10 mouse cellular contexts compared by ENCODE assay signal in genomic region chr9:65434140-65434539, GRCm38 (mm10). TPM values are rescaled to one million over a fixed set of nuclear protein-coding genes. Genes with fewer than 3 reads are reported as not detected.
DNase-seq lines count a peak whose midpoint lies in the region; ATAC-seq and TF ChIP-seq lines count a peak whose summit lies in the region.
"Had no signal": no experiment of that assay in that cellular context is flagged by ENCODE, and none has a peak within 500 bp of the region (broad histone marks: within the 10 kb centered on the region; RNA-seq: fewer than 3 reads in every experiment).

No protein-coding gene starts in this region.

- H3K9ac ChIP-seq in hindbrain, postnatal 0 days (replicated peaks; ENCODE audit: low read length): no peak overlapping the region
- H3K9ac ChIP-seq in hindbrain, embryonic 14.5 days: no peak overlapping the region
- H3K9ac ChIP-seq in midbrain, postnatal 0 days (replicated peaks; ENCODE audit: low read length, poor library complexity, severe bottlenecking): no peak overlapping the region

- 0 out of 2 replicates have a peak, but pooled peaks cover 2% of the 10 kb centered on the region for H3K36me3 ChIP-seq in hindbrain, postnatal 0 days (ENCODE audit: insufficient read depth, low read length)
- peaks cover 3% of the 10 kb centered on the region for H3K36me3 ChIP-seq in hindbrain, embryonic 14.5 days (replicated peaks; ENCODE audit: control insufficient read depth, insufficient read depth)
- H3K36me3 ChIP-seq in midbrain, postnatal 0 days (ENCODE audit: insufficient read depth, low read length): 0 out of 2 replicates have a peak, but pooled peaks cover 2% of the 10 kb centered on the region

- H3K4me2 ChIP-seq in hindbrain, postnatal 0 days (ENCODE audit: low read depth, low read length): no peak overlapping the region
- no peak overlapping the region for H3K4me2 ChIP-seq in hindbrain, embryonic 14.5 days (replicated peaks)
- H3K4me2 ChIP-seq in midbrain, postnatal 0 days (ENCODE audit: low read depth, low read length, poor library complexity, severe bottlenecking): no peak overlapping the region

- no peaks in the 10 kb centered on the region for H3K9me3 ChIP-seq in hindbrain, postnatal 0 days (ENCODE audit: low read length)
- no peaks in the 10 kb centered on the region for H3K9me3 ChIP-seq in hindbrain, embryonic 14.5 days (ENCODE audit: control insufficient read depth, low read length)
- H3K9me3 ChIP-seq in midbrain, postnatal 0 days (ENCODE audit: low read length): no peaks in the 10 kb centered on the region
- H3K9me3 ChIP-seq: megakaryocyte, embryonic 14.5 days had no signal

- H3K27ac ChIP-seq in hindbrain, postnatal 0 days: no peak overlapping the region
- no peak overlapping the region for H3K27ac ChIP-seq in hindbrain, embryonic 14.5 days
- H3K27ac ChIP-seq in midbrain, postnatal 0 days (ENCODE audit: low read depth, low read length): no peak overlapping the region

- peaks cover 4% of the 10 kb centered on the region; the same call in 1 of the 2 replicates for H3K4me1 ChIP-seq in hindbrain, postnatal 0 days (ENCODE audit: insufficient read depth, low read length)
- peaks cover 6% of the 10 kb centered on the region for H3K4me1 ChIP-seq in hindbrain, embryonic 14.5 days (replicated peaks; ENCODE audit: control insufficient read depth, insufficient read depth, low read length)
- H3K4me1 ChIP-seq in midbrain, postnatal 0 days (ENCODE audit: insufficient read depth, low read length): peaks cover 3% of the 10 kb centered on the region; the same call in 1 of the 2 replicates

- WGBS in hindbrain, postnatal 0 days: 67% methylated on average over 5 of the region's 5 CpGs
- WGBS in hindbrain, embryonic 14.5 days: 62% methylated on average over 5 of the region's 5 CpGs
- 51% methylated on average over 5 of the region's 5 CpGs for WGBS in midbrain, postnatal 0 days

- peak; percentile 35 for DNase-seq in hindbrain, postnatal 0 days (ENCODE audit: low spot score)
- DNase-seq in hindbrain, embryonic 14.5 days (ENCODE audit: low spot score): no peak
- DNase-seq in A20 (ENCODE audit: low read depth, low spot score): peak; percentile 84
- peak; percentile 34 for DNase-seq in MN1 (ENCODE audit: low spot score)
- DNase-seq in cerebellum, adult 8-10 months: peak; percentile 19
- peak; percentile 38 to 62 for DNase-seq in kidney, adult 8-10 months
- peak; percentile 14 for DNase-seq in midbrain, postnatal 0 days (ENCODE audit: low spot score)
- peak; percentile 86 for DNase-seq in thymus, postnatal 4 days

- no peak for ATAC-seq in hindbrain, postnatal 0 days
- no peak for ATAC-seq in hindbrain, embryonic 14.5 days (ENCODE audit: low FRiP score)
- ATAC-seq in midbrain, postnatal 0 days (ENCODE audit: low FRiP score): no peak

- peak; percentile 62 for TF ChIP-seq CTCF in hindbrain, postnatal 0 days (IDR thresholded peaks at IDR 0.05; ENCODE audit: low read depth)
- peak; percentile 59 for TF ChIP-seq CTCF in midbrain, postnatal 0 days (IDR thresholded peaks at IDR 0.05)

- no peaks in the 10 kb centered on the region for H3K27me3 ChIP-seq in hindbrain, postnatal 0 days (ENCODE audit: insufficient read depth, low read length)
- no peaks in the 10 kb centered on the region for H3K27me3 ChIP-seq in hindbrain, embryonic 14.5 days (ENCODE audit: control insufficient read depth, insufficient read depth, low read length)
- H3K27me3 ChIP-seq in midbrain, postnatal 0 days (ENCODE audit: insufficient read depth, low read length): no peaks in the 10 kb centered on the region

- H3K4me3 ChIP-seq in hindbrain, postnatal 0 days (ENCODE audit: low read length): no peak overlapping the region
- H3K4me3 ChIP-seq in hindbrain, embryonic 14.5 days (replicated peaks; ENCODE audit: low read length): no peak overlapping the region
- no peak overlapping the region for H3K4me3 ChIP-seq in midbrain, postnatal 0 days (ENCODE audit: low read depth, low read length)
- H3K4me3 ChIP-seq: megakaryocyte, embryonic 14.5 days had no signal

RNA-seq across cellular contexts. Expression of gene Mtfmt, which starts 1.4 kb away (rescaled TPM):
- total RNA-seq in hindbrain, postnatal 0 days (2014; rRNA removed): 11.8 and 19.0 TPM in 2 replicates
- 16.4 and 18.9 TPM in 2 replicates for polyA plus RNA-seq in hindbrain, postnatal 0 days (2015; fragmentation: Nextera tagmentation; extraction: Ambion mirVana)
- 22.0 and 23.7 TPM in 2 replicates for polyA plus RNA-seq in hindbrain, embryonic 14.5 days (2014; fragmentation: Nextera tagmentation; extraction: Ambion mirVana)
- 19.7 and 21.0 TPM in 2 replicates for total RNA-seq in midbrain, postnatal 0 days (2014; rRNA removed)
- polyA plus RNA-seq in midbrain, postnatal 0 days (2015; fragmentation: Nextera tagmentation; extraction: Ambion mirVana): 18.5 and 18.9 TPM in 2 replicates

RNA-seq across cellular contexts. Expression of gene Slc51b, which starts 11.4 kb away (rescaled TPM):
- not detected in 2 replicates for total RNA-seq in hindbrain, postnatal 0 days (2014; rRNA removed)
- not detected in 2 replicates for polyA plus RNA-seq in hindbrain, postnatal 0 days (2015; fragmentation: Nextera tagmentation; extraction: Ambion mirVana)
- not detected in 2 replicates for polyA plus RNA-seq in hindbrain, embryonic 14.5 days (2014; fragmentation: Nextera tagmentation; extraction: Ambion mirVana)
- total RNA-seq in midbrain, postnatal 0 days (2014; rRNA removed): not detected in 2 replicates
- not detected in 2 replicates for polyA plus RNA-seq in midbrain, postnatal 0 days (2015; fragmentation: Nextera tagmentation; extraction: Ambion mirVana)
- total RNA-seq: gastrocnemius, postnatal 4 days had no signal

RNA-seq across cellular contexts. Expression of gene Spg21, which starts 26.6 kb away (rescaled TPM):
- 71.6 and 72.1 TPM in 2 replicates for total RNA-seq in hindbrain, postnatal 0 days (2014; rRNA removed)
- polyA plus RNA-seq in hindbrain, postnatal 0 days (2015; fragmentation: Nextera tagmentation; extraction: Ambion mirVana): 91.9 and 99.3 TPM in 2 replicates
- polyA plus RNA-seq in hindbrain, embryonic 14.5 days (2014; fragmentation: Nextera tagmentation; extraction: Ambion mirVana): 126 and 133 TPM in 2 replicates
- 79.3 and 80.1 TPM in 2 replicates for total RNA-seq in midbrain, postnatal 0 days (2014; rRNA removed)
- polyA plus RNA-seq in midbrain, postnatal 0 days (2015; fragmentation: Nextera tagmentation; extraction: Ambion mirVana): 99.4 and 103 TPM in 2 replicates

RNA-seq across cellular contexts. Expression of gene Rasl12, which starts 35.8 kb away (rescaled TPM):
- total RNA-seq in hindbrain, postnatal 0 days (2014; rRNA removed): 6.2 and 7.0 TPM in 2 replicates
- 4.0 and 4.7 TPM in 2 replicates for polyA plus RNA-seq in hindbrain, postnatal 0 days (2015; fragmentation: Nextera tagmentation; extraction: Ambion mirVana)
- polyA plus RNA-seq in hindbrain, embryonic 14.5 days (2014; fragmentation: Nextera tagmentation; extraction: Ambion mirVana): 7.6 and 7.9 TPM in 2 replicates
- 6.1 and 9.3 TPM in 2 replicates for total RNA-seq in midbrain, postnatal 0 days (2014; rRNA removed)
- 4.3 and 4.8 TPM in 2 replicates for polyA plus RNA-seq in midbrain, postnatal 0 days (2015; fragmentation: Nextera tagmentation; extraction: Ambion mirVana)

RNA-seq across cellular contexts. Expression of gene Kbtbd13, which starts 42.7 kb away (rescaled TPM):
- total RNA-seq in hindbrain, postnatal 0 days (2014; rRNA removed): 1.0 and 1.3 TPM in 2 replicates
- 0.46 and 0.50 TPM in 2 replicates for polyA plus RNA-seq in hindbrain, postnatal 0 days (2015; fragmentation: Nextera tagmentation; extraction: Ambion mirVana)
- polyA plus RNA-seq in hindbrain, embryonic 14.5 days (2014; fragmentation: Nextera tagmentation; extraction: Ambion mirVana): 0.52 and 0.70 TPM in 2 replicates
- total RNA-seq in midbrain, postnatal 0 days (2014; rRNA removed): 1.0 and 2.4 TPM in 2 replicates
- 0.65 and 0.74 TPM in 2 replicates for polyA plus RNA-seq in midbrain, postnatal 0 days (2015; fragmentation: Nextera tagmentation; extraction: Ambion mirVana)
